Mouse (Mus musculus): ENCODE results near the gene Inpp5b. TPM values are rescaled to one million over a fixed set of nuclear protein-coding genes. Genes with fewer than 3 reads are reported as not detected.

Gene Inpp5b
- total and polyA plus RNA-seq, 2 experiments from 2014 or later = 14.3 to 20.5 TPM

DNA sequence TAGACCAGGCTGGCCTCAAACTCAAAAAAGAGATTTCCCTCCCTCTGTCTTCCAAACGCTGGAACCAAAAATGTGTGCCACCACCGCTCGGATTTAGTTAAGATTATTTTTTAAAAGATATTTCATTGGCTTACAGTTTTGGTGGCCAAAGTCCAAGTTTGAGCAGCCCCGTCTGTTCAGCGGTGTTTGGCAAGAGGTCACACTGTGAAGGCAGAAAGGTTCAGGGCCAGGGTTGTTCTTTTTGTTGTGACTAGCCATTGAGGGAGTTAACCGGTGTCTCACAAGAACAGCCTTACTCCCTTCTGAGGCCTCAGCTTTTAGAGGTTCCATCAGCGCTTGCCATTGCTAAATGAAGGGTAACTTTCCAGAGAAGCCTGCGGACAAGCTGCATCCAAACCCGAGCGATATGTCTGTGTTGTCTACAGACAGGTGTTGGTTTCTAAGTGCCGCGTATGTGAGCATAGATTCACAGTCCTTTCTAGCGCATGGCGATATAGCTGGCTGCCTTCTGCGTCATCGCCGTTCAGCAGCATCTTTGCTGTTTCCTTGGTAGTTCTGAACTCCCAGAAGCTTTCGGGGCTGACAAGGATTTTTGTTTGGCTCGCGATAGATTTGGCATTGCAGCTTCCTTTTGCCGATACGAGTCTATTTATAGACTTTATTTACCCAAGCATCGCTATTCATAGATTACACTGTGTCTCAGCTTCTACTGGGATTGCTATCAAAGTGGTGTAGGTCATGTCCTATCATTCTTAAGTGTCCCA lies 24.3 kb downstream of the Inpp5b start:
- Histone ChIP-seq H3K4me1 (ENCODE audit: insufficient read depth, low read length) (no peaks in the 10 kb centered on the region), H3K4me2 (ENCODE audit: low read depth, low read length, poor library complexity, severe bottlenecking) (no peak overlapping the region), H3K9ac (replicated peaks; ENCODE audit: low read length, poor library complexity, severe bottlenecking) (no peak overlapping the region), H3K9me3 (ENCODE audit: low read length) (no peaks in the 10 kb centered on the region), H3K27ac (ENCODE audit: low read depth, low read length) (no peak overlapping the region), H3K27me3 (ENCODE audit: insufficient read depth, low read length) (no peaks in the 10 kb centered on the region), H3K4me3 (ENCODE audit: low read depth, low read length) (no peak overlapping the region), H3K36me3 (ENCODE audit: insufficient read depth, low read length) (no peaks in the 10 kb centered on the region)
- WGBS = 88% methylated on average over 23 of the region's 23 CpGs
- TF ChIP-seq CTCF (IDR thresholded peaks at IDR 0.05) = no peak
- ATAC-seq (ENCODE audit: low FRiP score) = no peak
- no peak for DNase-seq (ENCODE audit: low spot score)

DNA sequence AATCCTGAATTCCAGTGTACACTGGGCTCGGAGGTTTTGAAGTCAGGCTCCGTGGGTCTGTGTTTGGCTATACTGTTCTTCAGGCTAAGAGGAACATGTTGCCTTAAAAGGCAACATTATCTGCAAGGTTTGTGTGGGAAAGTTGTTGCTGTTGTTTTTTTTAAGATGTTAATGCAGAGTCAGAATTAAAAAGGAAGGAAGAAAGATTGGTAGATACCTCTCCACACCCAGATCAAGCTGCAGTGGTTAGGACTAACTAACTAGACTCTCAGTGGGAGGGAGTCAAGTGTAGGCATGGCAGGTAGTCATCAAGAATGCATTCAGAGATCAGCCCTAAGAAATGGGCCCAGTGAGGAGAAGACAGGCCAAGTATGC lies 24.9 kb downstream of the Inpp5b start:
- no peaks in the 10 kb centered on the region for H3K4me1 ChIP-seq (ENCODE audit: insufficient read depth, low read length)
- no peak overlapping the region for H3K9ac ChIP-seq (replicated peaks; ENCODE audit: low read length, poor library complexity, severe bottlenecking)
- DNase-seq (ENCODE audit: low spot score) (no peak), ATAC-seq (ENCODE audit: low FRiP score) (no peak)
- no peaks in the 10 kb centered on the region for H3K27me3 ChIP-seq (ENCODE audit: insufficient read depth, low read length)
- H3K4me3 ChIP-seq (ENCODE audit: low read depth, low read length) = no peak overlapping the region
- no peak overlapping the region for H3K4me2 ChIP-seq (ENCODE audit: low read depth, low read length, poor library complexity, severe bottlenecking)
- no peaks in the 10 kb centered on the region for H3K9me3 ChIP-seq (ENCODE audit: low read length)
- TF ChIP-seq CTCF (IDR thresholded peaks at IDR 0.05) = no peak
- H3K27ac ChIP-seq (ENCODE audit: low read depth, low read length) = no peak overlapping the region
- 87% methylated on average over 2 of the region's 2 CpGs for WGBS
- H3K36me3 ChIP-seq (ENCODE audit: insufficient read depth, low read length) = no peaks in the 10 kb centered on the region

- ATAC-seq (ENCODE audit: low FRiP score) (no peak), DNase-seq (ENCODE audit: low spot score) (no peak)
- TF ChIP-seq CTCF (IDR thresholded peaks at IDR 0.05) = no peak
- H3K4me2 ChIP-seq (ENCODE audit: low read depth, low read length, poor library complexity, severe bottlenecking) = no peak overlapping the region
- H3K27ac ChIP-seq (ENCODE audit: low read depth, low read length) = no peak overlapping the region
- no peak overlapping the region for H3K4me3 ChIP-seq (ENCODE audit: low read depth, low read length)
- H3K27me3 ChIP-seq (ENCODE audit: insufficient read depth, low read length) = no peaks in the 10 kb centered on the region
- H3K4me1 ChIP-seq (ENCODE audit: insufficient read depth, low read length) = no peaks in the 10 kb centered on the region
- WGBS = 88% methylated on average over 13 of the region's 13 CpGs
- H3K36me3 ChIP-seq (ENCODE audit: insufficient read depth, low read length) = no peaks in the 10 kb centered on the region
- H3K9me3 ChIP-seq (ENCODE audit: low read length) = no peaks in the 10 kb centered on the region
- no peak overlapping the region for H3K9ac ChIP-seq (replicated peaks; ENCODE audit: low read length, poor library complexity, severe bottlenecking)
Observed at GRCm38 (mm10) chr4:124768963-124769591, 27.4 kb downstream of the Inpp5b start.

GRCm38 (mm10) chr4:124770624-124771023 lies 29.0 kb downstream of the Inpp5b start:
- Histone ChIP-seq H3K36me3 (ENCODE audit: insufficient read depth, low read length) (no peaks in the 10 kb centered on the region), H3K9ac (replicated peaks; ENCODE audit: low read length, poor library complexity, severe bottlenecking) (no peak overlapping the region), H3K9me3 (ENCODE audit: low read length) (no peaks in the 10 kb centered on the region), H3K4me3 (ENCODE audit: low read depth, low read length) (no peak overlapping the region), H3K4me2 (ENCODE audit: low read depth, low read length, poor library complexity, severe bottlenecking) (no peak overlapping the region), H3K27ac (ENCODE audit: low read depth, low read length) (no peak overlapping the region), H3K4me1 (ENCODE audit: insufficient read depth, low read length) (no peaks in the 10 kb centered on the region), H3K27me3 (ENCODE audit: insufficient read depth, low read length) (no peaks in the 10 kb centered on the region)
- peak; percentile 19 for DNase-seq (ENCODE audit: low spot score)
- no peak for ATAC-seq (ENCODE audit: low FRiP score)
- TF ChIP-seq CTCF (IDR thresholded peaks at IDR 0.05) = peak; percentile 34
- 84% methylated on average over 5 of the region's 5 CpGs for WGBS

DNA sequence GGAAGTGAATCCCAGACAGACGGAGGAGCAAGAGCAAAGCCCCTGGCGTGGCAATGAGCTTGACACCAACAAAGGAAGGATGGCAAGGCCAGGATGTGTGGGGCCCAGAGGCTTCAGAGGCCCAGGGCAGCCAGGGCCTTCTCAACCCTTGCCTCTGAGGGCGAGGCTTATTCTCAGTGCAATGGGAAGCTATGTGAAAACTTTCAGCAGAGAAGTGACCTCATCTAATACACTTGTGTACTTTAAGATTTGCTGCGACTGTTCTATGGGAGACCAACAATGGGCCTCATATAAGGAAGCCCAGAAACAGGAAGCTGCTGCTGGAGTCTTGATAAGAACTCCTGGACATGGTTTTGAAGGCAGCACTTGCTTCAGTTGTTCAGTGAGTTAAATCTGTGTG lies 30.5 kb downstream of the Inpp5b start:
- Histone ChIP-seq H3K36me3 (ENCODE audit: insufficient read depth, low read length) (0 out of 2 replicates have a peak, but pooled peaks cover 1% of the 10 kb centered on the region), H3K27me3 (ENCODE audit: insufficient read depth, low read length) (no peaks in the 10 kb centered on the region), H3K4me2 (ENCODE audit: low read depth, low read length, poor library complexity, severe bottlenecking) (no peak overlapping the region), H3K9ac (replicated peaks; ENCODE audit: low read length, poor library complexity, severe bottlenecking) (no peak overlapping the region), H3K9me3 (ENCODE audit: low read length) (no peaks in the 10 kb centered on the region), H3K4me3 (ENCODE audit: low read depth, low read length) (no peak overlapping the region), H3K4me1 (ENCODE audit: insufficient read depth, low read length) (no peaks in the 10 kb centered on the region), H3K27ac (ENCODE audit: low read depth, low read length) (no peak overlapping the region)
- DNase-seq (ENCODE audit: low spot score) = no peak
- no peak for TF ChIP-seq CTCF (IDR thresholded peaks at IDR 0.05)
- 52% methylated on average over 4 of the region's 4 CpGs for WGBS
- no peak for ATAC-seq (ENCODE audit: low FRiP score)

DNA sequence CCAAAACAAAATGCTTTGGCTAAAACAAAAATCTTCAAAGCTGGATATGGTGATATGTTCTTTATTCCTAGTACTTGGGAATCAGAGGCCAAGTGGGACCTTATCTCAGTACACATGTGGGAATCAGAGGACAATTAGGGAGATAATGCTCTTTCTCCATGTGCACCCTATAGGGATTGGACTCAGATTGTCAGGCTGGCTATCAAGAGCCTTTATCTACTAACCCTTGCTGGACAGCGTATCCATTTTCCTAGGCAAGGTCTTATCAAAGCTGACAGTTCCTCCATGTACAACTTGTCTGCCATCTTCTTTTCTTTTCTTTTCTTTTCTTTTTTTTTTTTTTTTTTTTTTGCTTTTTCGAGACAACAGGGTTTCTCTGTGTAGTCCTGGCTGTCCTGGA lies 31.8 kb downstream of the Inpp5b start:
- no peaks in the 10 kb centered on the region for H3K9me3 ChIP-seq (ENCODE audit: low read length)
- no peaks in the 10 kb centered on the region for H3K4me1 ChIP-seq (ENCODE audit: insufficient read depth, low read length)
- no peak overlapping the region for H3K27ac ChIP-seq (ENCODE audit: low read depth, low read length)
- no peak overlapping the region for H3K9ac ChIP-seq (replicated peaks; ENCODE audit: low read length, poor library complexity, severe bottlenecking)
- H3K27me3 ChIP-seq (ENCODE audit: insufficient read depth, low read length) = no peaks in the 10 kb centered on the region
- no peak overlapping the region for H3K4me2 ChIP-seq (ENCODE audit: low read depth, low read length, poor library complexity, severe bottlenecking)
- WGBS = 76% methylated on average over 2 of the region's 2 CpGs
- ATAC-seq (ENCODE audit: low FRiP score) (no peak), DNase-seq (ENCODE audit: low spot score) (no peak)
- no peak overlapping the region for H3K4me3 ChIP-seq (ENCODE audit: low read depth, low read length)
- TF ChIP-seq CTCF (IDR thresholded peaks at IDR 0.05) = no peak
- 0 out of 2 replicates have a peak, but pooled peaks cover 3% of the 10 kb centered on the region for H3K36me3 ChIP-seq (ENCODE audit: insufficient read depth, low read length)

Data from midbrain, postnatal 0 days (tissue).